Mouse (Mus musculus): ENCODE results near the gene Ubn1.

GRCm38 (mm10) chr16:5050251-5051110 lies 624 bp downstream of the Ubn1 start:
- no peak for TF ChIP-seq CTCF (IDR thresholded peaks at IDR 0.05; ENCODE audit: control insufficient read depth, insufficient read depth, low read length)
- no peak for TF ChIP-seq POLR2A (IDR thresholded peaks at IDR 0.05; ENCODE audit: borderline replicate concordance, control insufficient read depth, low read depth, low read length)
